Mouse (Mus musculus) embryonic facial prominence, embryonic 12.5 days (tissue): ENCODE data around the gene Spaca9. TPM values are rescaled to one million over a fixed set of nuclear protein-coding genes. Genes with fewer than 3 reads are reported as not detected.

Experiments
- ATAC-seq: fragments of 200-750 bp; cut with Nextera tagmentation; 2 replicates; pipeline ENCODE4 v1.8.0; 2017; ENCODE audit not compliant: insufficient number of reproducible peaks, insufficient read depth, low FRiP score, low TSS enrichment
- H3K27ac ChIP-seq: fragments of 300-500 bp; sonication (generic); 2 replicates; pipeline ENCODE4 v1.5.1; 2016; ENCODE audit warnings: mild to moderate bottlenecking
- H3K27me3 ChIP-seq: fragments of 300-500 bp; sonication (generic); 2 replicates; pipeline ENCODE4 v1.6.1; 2016; ENCODE audit warnings: mild to moderate bottlenecking, moderate library complexity
- H3K36me3 ChIP-seq: fragments of 300-500 bp; sonication (generic); 2 replicates; pipeline ENCODE4 v1.6.1; 2016; ENCODE audit warnings: mild to moderate bottlenecking
- H3K4me1 ChIP-seq: fragments of 300-500 bp; sonication (generic); 2 replicates; pipeline ENCODE4 v1.6.1; 2016
- H3K4me2 ChIP-seq: fragments of 300-500 bp; sonication (generic); replicated peaks from 2 replicates; pipeline ENCODE4 v1.6.1; 2016; ENCODE audit warnings: mild to moderate bottlenecking, moderate library complexity
- H3K4me3 ChIP-seq: fragments of 300-500 bp; sonication (generic); 2 replicates; pipeline ENCODE4 v1.5.1; 2016; ENCODE audit warnings: mild to moderate bottlenecking
- H3K9ac ChIP-seq: fragments of 300-500 bp; sonication (generic); 2 replicates; pipeline ENCODE4 v1.6.1; 2016; ENCODE audit warnings: mild to moderate bottlenecking, moderate library complexity
- H3K9me3 ChIP-seq: fragments of 300-500 bp; sonication (generic); 2 replicates; pipeline ENCODE4 v1.6.1; 2016; ENCODE audit warnings: mild to moderate bottlenecking, moderate library complexity
- WGBS: fragments of 180-500 bp; shearing (Covaris S2); methylation state at CpG from one replicate; pipeline ENCODE4 v1.1.7; 2016; 5-methylcytosine and 5-hydroxymethylcytosine counted together
- polyA plus RNA-seq: library from polyadenylated mRNA; unstranded; fragments of >200 nt; fragmentation: Nextera tagmentation; extraction: Ambion mirVana; gene quantifications from 2 replicates; pipeline ENCODE4 v1.2.1, GENCODE M21; 2016

Gene Spaca9
- 0.57 and 1.0 TPM in 2 replicates for polyA plus RNA-seq

GRCm38 (mm10) chr2:28699361-28700335 is at the start of gene Spaca9, which contains the start of gene Ak8:
Spaca9 (minus strand) TSS chr2:28699727.
Ak8 (plus strand) TSS chr2:28700164.
- H3K27me3 ChIP-seq: no peaks in the 10 kb centered on the region
- H3K4me1 ChIP-seq: peaks cover 10% of the 10 kb centered on the region; the same call in 1 of the 2 replicates
- H3K9me3 ChIP-seq: no peaks in the 10 kb centered on the region
- H3K36me3 ChIP-seq: no peaks in the 10 kb centered on the region
- peak within 1 kb of the TSS; percentile 46 for H3K9ac ChIP-seq
- peak within 1 kb of the TSS; percentile 26; the same call in 1 of the 2 replicates for H3K27ac ChIP-seq
- peak within 1 kb of the TSS; percentile 52 for H3K4me3 ChIP-seq
- H3K4me2 ChIP-seq: peak within 1 kb of the TSS; percentile 70
- peak; percentile 75; the same call in 1 of the 2 replicates for ATAC-seq
- 2% methylated on average over 53 of the region's 53 CpGs for WGBS

DNA sequence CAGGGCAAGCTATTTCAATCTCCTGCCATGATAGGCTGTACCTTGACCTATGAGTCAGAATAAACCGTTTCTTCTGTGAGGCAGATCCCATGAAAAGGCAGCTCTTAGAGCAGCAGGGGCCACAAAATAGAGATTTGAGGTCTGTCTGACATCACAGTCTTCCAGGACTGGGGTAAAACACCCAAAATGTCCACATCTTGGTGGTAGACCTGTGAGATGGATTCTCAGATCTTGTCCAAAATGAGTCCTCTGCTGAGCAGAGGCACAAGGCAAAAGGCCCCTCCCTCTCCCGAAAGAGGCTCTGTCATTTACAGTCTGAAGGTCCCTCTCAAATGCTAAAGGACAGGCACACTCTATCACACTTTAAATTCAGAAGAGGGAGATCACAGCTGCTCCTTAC is 48.2 kb upstream of the Spaca9 start:
- H3K27me3 ChIP-seq: peaks cover 17% of the 10 kb centered on the region
- ATAC-seq: no peak
- no peaks in the 10 kb centered on the region for H3K9me3 ChIP-seq

GRCm38 (mm10) chr2:28746682-28747332 is 47.3 kb upstream of the Spaca9 start:
- H3K27ac ChIP-seq: no peak overlapping the region
- no peak overlapping the region for H3K4me2 ChIP-seq
- H3K4me1 ChIP-seq: peaks cover 5% of the 10 kb centered on the region
- no peaks in the 10 kb centered on the region for H3K36me3 ChIP-seq
- no peak overlapping the region for H3K9ac ChIP-seq
- peaks cover 17% of the 10 kb centered on the region for H3K27me3 ChIP-seq
- no peaks in the 10 kb centered on the region for H3K9me3 ChIP-seq
- 73% methylated on average over 15 of the region's 15 CpGs for WGBS
- no peak for ATAC-seq
- H3K4me3 ChIP-seq: no peak overlapping the region

More for the DNA sequence above, 48.2 kb upstream of the Spaca9 start:
- no peak overlapping the region for H3K27ac ChIP-seq
- H3K9ac ChIP-seq: no peak overlapping the region
- 84% methylated on average over 2 of the region's 2 CpGs for WGBS
- H3K36me3 ChIP-seq: no peaks in the 10 kb centered on the region
- H3K4me3 ChIP-seq: no peak overlapping the region
- H3K4me1 ChIP-seq: peaks cover 14% of the 10 kb centered on the region
- H3K4me2 ChIP-seq: no peak overlapping the region

- Histone ChIP-seq H3K9me3 (no peaks in the 10 kb centered on the region), H3K4me3 (no peak overlapping the region), H3K9ac (no peak overlapping the region), H3K4me1 (no peaks in the 10 kb centered on the region), H3K27me3 (no peaks in the 10 kb centered on the region; the same call in 1 of the 2 replicates), H3K36me3 (no peaks in the 10 kb centered on the region), H3K27ac (no peak overlapping the region), H3K4me2 (no peak overlapping the region)
- no peak for ATAC-seq
- 78% methylated on average over 8 of the region's 8 CpGs for WGBS
These were observed 43.2 kb upstream of the Spaca9 start for GRCm38 (mm10) chr2:28742701-28743100.

- no peak for ATAC-seq
- H3K9ac ChIP-seq: no peak overlapping the region
- 86% methylated on average over 5 of the region's 5 CpGs for WGBS
These were observed 40.6 kb upstream of the Spaca9 start for GRCm38 (mm10) chr2:28740159-28740558.

GRCm38 (mm10) chr2:28737112-28737511 is 37.6 kb upstream of the Spaca9 start:
- Histone ChIP-seq H3K9me3 (no peaks in the 10 kb centered on the region), H3K9ac (no peak overlapping the region), H3K27ac (no peak overlapping the region), H3K36me3 (no peaks in the 10 kb centered on the region), H3K4me3 (no peak overlapping the region), H3K4me1 (0 out of 2 replicates have a peak, but pooled peaks cover 3% of the 10 kb centered on the region), H3K4me2 (no peak overlapping the region), H3K27me3 (no peaks in the 10 kb centered on the region)
- no peak for ATAC-seq
- 83% methylated on average over 5 of the region's 5 CpGs for WGBS

More at GRCm38 (mm10) chr2:28740159-28740558, 40.6 kb upstream of the Spaca9 start:
- H3K4me3 ChIP-seq: no peak overlapping the region
- no peak overlapping the region for H3K4me2 ChIP-seq
- 0 out of 2 replicates have a peak, but pooled peaks cover 3% of the 10 kb centered on the region for H3K4me1 ChIP-seq
- no peaks in the 10 kb centered on the region for H3K9me3 ChIP-seq
- no peaks in the 10 kb centered on the region for H3K36me3 ChIP-seq
- H3K27me3 ChIP-seq: no peaks in the 10 kb centered on the region
- H3K27ac ChIP-seq: no peak overlapping the region

GRCm38 (mm10) chr2:28730676-28731075 is 31.1 kb upstream of the Spaca9 start:
- Histone ChIP-seq H3K27ac (no peak overlapping the region), H3K36me3 (no peaks in the 10 kb centered on the region), H3K4me2 (no peak overlapping the region), H3K9ac (no peak overlapping the region), H3K27me3 (0 out of 2 replicates have a peak, but pooled peaks cover 2% of the 10 kb centered on the region), H3K4me3 (no peak overlapping the region), H3K9me3 (no peaks in the 10 kb centered on the region), H3K4me1 (0 out of 2 replicates have a peak, but pooled peaks cover 2% of the 10 kb centered on the region)
- no peak for ATAC-seq

GRCm38 (mm10) chr2:28727786-28728404 is 28.4 kb upstream of the Spaca9 start:
- 29% methylated on average over 16 of the region's 16 CpGs for WGBS
- no peak overlapping the region for H3K4me2 ChIP-seq

GRCm38 (mm10) chr2:28723912-28724311 is 24.4 kb upstream of the Spaca9 start:
- whole genome bisulfite sequencing: 61% methylated on average over 9 of the region's 9 CpGs
- no peaks in the 10 kb centered on the region for H3K36me3 ChIP-seq
- H3K27me3 ChIP-seq: 0 out of 2 replicates have a peak, but pooled peaks cover 2% of the 10 kb centered on the region
- H3K9ac ChIP-seq: no peak overlapping the region
- ATAC-seq: no peak
- no peaks in the 10 kb centered on the region for H3K9me3 ChIP-seq
- H3K4me2 ChIP-seq: no peak overlapping the region
- H3K4me3 ChIP-seq: no peak overlapping the region
- no peak overlapping the region for H3K27ac ChIP-seq
- H3K4me1 ChIP-seq: 0 out of 2 replicates have a peak, but pooled peaks cover 5% of the 10 kb centered on the region

More at GRCm38 (mm10) chr2:28727786-28728404, 28.4 kb upstream of the Spaca9 start:
- ATAC-seq: peak; percentile 52; the same call in 1 of the 2 replicates
- H3K9me3 ChIP-seq: no peaks in the 10 kb centered on the region
- H3K36me3 ChIP-seq: no peaks in the 10 kb centered on the region
- H3K9ac ChIP-seq: 0 out of 2 replicates have a peak overlapping the region, but pooled peaks have one; percentile 5
- H3K4me1 ChIP-seq: 0 out of 2 replicates have a peak, but pooled peaks cover 5% of the 10 kb centered on the region
- H3K27me3 ChIP-seq: 0 out of 2 replicates have a peak, but pooled peaks cover 2% of the 10 kb centered on the region
- H3K4me3 ChIP-seq: no peak overlapping the region
- peak overlapping the region; percentile 8; the same call in 1 of the 2 replicates for H3K27ac ChIP-seq

DNA sequence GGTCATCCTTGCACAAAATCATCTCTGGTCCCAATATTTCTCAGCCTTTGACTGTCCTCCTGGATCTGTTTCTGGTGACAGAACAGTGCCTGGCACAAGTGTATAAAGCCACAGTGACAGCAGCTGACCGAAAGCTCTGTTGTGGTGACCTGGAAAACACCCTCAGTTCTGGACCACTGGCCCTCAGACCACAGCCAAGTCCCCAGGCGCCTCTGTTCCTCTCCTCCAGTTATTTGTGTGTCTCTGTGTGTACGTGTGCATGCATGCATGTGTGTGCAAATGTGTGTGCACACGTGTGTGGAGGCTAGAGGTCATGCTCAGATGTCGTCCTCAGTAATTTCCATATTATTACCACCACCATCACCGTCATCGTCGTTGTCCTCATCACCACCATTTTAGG is 22.9 kb upstream of the Spaca9 start:
- WGBS: 88% methylated on average over 8 of the region's 8 CpGs
- Histone ChIP-seq H3K9me3 (no peaks in the 10 kb centered on the region), H3K27ac (no peak overlapping the region), H3K4me1 (0 out of 2 replicates have a peak, but pooled peaks cover 5% of the 10 kb centered on the region), H3K9ac (no peak overlapping the region), H3K4me2 (no peak overlapping the region), H3K4me3 (no peak overlapping the region), H3K36me3 (no peaks in the 10 kb centered on the region), H3K27me3 (no peaks in the 10 kb centered on the region)
- ATAC-seq: no peak

GRCm38 (mm10) chr2:28713036-28713435 is 13.5 kb upstream of the Spaca9 start:
- Histone ChIP-seq H3K36me3 (no peaks in the 10 kb centered on the region), H3K9me3 (no peaks in the 10 kb centered on the region), H3K27ac (peak overlapping the region; percentile 65), H3K9ac (0 out of 2 replicates have a peak overlapping the region, but pooled peaks have one; percentile 15), H3K27me3 (no peaks in the 10 kb centered on the region), H3K4me1 (peaks cover 7% of the 10 kb centered on the region; the same call in 1 of the 2 replicates), H3K4me2 (no peak overlapping the region), H3K4me3 (no peak overlapping the region)
- no peak for ATAC-seq
- 80% methylated on average over 8 of the region's 8 CpGs for WGBS
